Mouse (Mus musculus) layer of hippocampus, adult 2 months (tissue): ENCODE measurements around the gene Marc1. TPM values are rescaled to one million over a fixed set of nuclear protein-coding genes. Genes with fewer than 3 reads are reported as not detected.

Experiments used
- DNase-seq, 2 experiments: peaks; one replicate each; pipeline ENCODE4 v3.0.0; 2022; ENCODE audit warnings: low spot score in 2 of 2
- H3K27ac ChIP-seq: fragments of 200-600 bp; 2 replicates; pipeline ENCODE4 v1.8.1; 2022
- H3K4me3 ChIP-seq: fragments of 200-600 bp; 2 replicates; pipeline ENCODE4 v1.8.1; 2022; ENCODE audit warnings: mild to moderate bottlenecking
- CTCF ChIP-seq: fragments of 200-600 bp; conservative IDR thresholded peaks from 2 replicates; pipeline ENCODE4 v1.8.1; 2022; ENCODE audit warnings: antibody characterized with exemption, mild to moderate bottlenecking, moderate library complexity
- total RNA-seq, 2 experiments: library from RNA; stranded (reverse); gene quantifications; 2 replicates each; pipeline ENCODE4 v1.2.3; 2021

The Marc1 gene
- total RNA-seq, 2 experiments from 2014 or later, result 0.28 TPM; not detected in 1

- H3K4me3 ChIP-seq, result no peak overlapping the region
- no peak for DNase-seq
- no peak for TF ChIP-seq CTCF
- H3K27ac ChIP-seq, result no peak overlapping the region
Observed at GRCm38 (mm10) chr1:184808418-184809012, 2.6 kb downstream of the Marc1 start.

- no peak for DNase-seq
- H3K4me3 ChIP-seq, result no peak overlapping the region
- H3K27ac ChIP-seq, result no peak overlapping the region
- peak; percentile 44 for TF ChIP-seq CTCF
Observed at GRCm38 (mm10) chr1:184807627-184808417, 3.3 kb downstream of the Marc1 start.

GRCm38 (mm10) chr1:184807123-184807522 lies 4.0 kb downstream of the Marc1 start:
- no peak for TF ChIP-seq CTCF
- H3K4me3 ChIP-seq, result no peak overlapping the region
- H3K27ac ChIP-seq, result no peak overlapping the region
- DNase-seq, result no peak

- no peak for DNase-seq
- no peak for TF ChIP-seq CTCF
- no peak overlapping the region for H3K4me3 ChIP-seq
- no peak overlapping the region for H3K27ac ChIP-seq
Observed at GRCm38 (mm10) chr1:184805749-184806148, 5.4 kb downstream of the Marc1 start.

GRCm38 (mm10) chr1:184793163-184793876 lies 17.8 kb downstream of the Marc1 start:
- DNase-seq, result peak; percentile 7 to 13
- TF ChIP-seq CTCF, result peak; percentile 66

GRCm38 (mm10) chr1:184791109-184791508 lies 20.0 kb downstream of the Marc1 start:
- Histone ChIP-seq H3K4me3 (no peak overlapping the region), H3K27ac (no peak overlapping the region)
- peak in 1 of 2 experiments; percentile 48 for DNase-seq
- peak; percentile 80 for TF ChIP-seq CTCF

More at GRCm38 (mm10) chr1:184793163-184793876, 17.8 kb downstream of the Marc1 start:
- Histone ChIP-seq H3K27ac (no peak overlapping the region), H3K4me3 (no peak overlapping the region)

GRCm38 (mm10) chr1:184786376-184787151 lies 24.5 kb downstream of the Marc1 start:
- peak; percentile 72 for TF ChIP-seq CTCF
- Histone ChIP-seq H3K4me3 (no peak overlapping the region), H3K27ac (no peak overlapping the region)
- no peak for DNase-seq

- DNase-seq, result no peak
- no peak for TF ChIP-seq CTCF
- Histone ChIP-seq H3K27ac (no peak overlapping the region), H3K4me3 (no peak overlapping the region)
Observed at GRCm38 (mm10) chr1:184783641-184784040, 27.5 kb downstream of the Marc1 start.

GRCm38 (mm10) chr1:184782161-184782513 lies 29.0 kb downstream of the Marc1 start:
- H3K4me3 ChIP-seq, result no peak overlapping the region
- TF ChIP-seq CTCF, result no peak
- H3K27ac ChIP-seq, result no peak overlapping the region
- DNase-seq, result no peak

GRCm38 (mm10) chr1:184781286-184782160 lies 29.6 kb downstream of the Marc1 start:
- no peak overlapping the region for H3K4me3 ChIP-seq
- TF ChIP-seq CTCF, result no peak
- no peak for DNase-seq
- H3K27ac ChIP-seq, result no peak overlapping the region

- no peak for TF ChIP-seq CTCF
- Histone ChIP-seq H3K27ac (no peak overlapping the region), H3K4me3 (no peak overlapping the region)
- no peak for DNase-seq
Observed at GRCm38 (mm10) chr1:184778157-184778556, 33.0 kb downstream of the Marc1 start.
